Mouse (Mus musculus): ENCODE measurements around the gene Atf6b. TPM values are rescaled to one million over a fixed set of nuclear protein-coding genes. Genes with fewer than 3 reads are reported as not detected.

The Atf6b gene
- polyA plus RNA-seq, 2 experiments = 11.3 to 15.5 TPM

DNA sequence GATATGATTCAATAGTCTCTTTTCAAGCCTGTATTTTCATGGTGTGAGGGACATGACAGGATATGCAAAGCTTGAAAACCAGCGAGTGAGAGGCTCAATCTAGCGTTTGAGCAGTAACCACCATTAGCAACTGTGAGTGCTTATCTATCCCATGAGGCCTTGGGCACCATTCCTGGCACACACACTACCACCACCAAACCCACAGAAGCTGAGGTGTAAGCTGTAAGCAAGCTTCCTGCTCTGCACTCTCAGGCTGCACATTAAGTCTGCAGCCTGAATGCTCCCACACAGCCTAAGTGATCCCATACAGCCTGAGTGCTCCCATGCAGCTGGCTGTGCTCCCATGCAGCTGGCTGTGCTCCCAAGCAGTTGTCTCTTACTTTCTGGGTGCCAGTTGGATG is 53.7 kb downstream of the Atf6b start:
- Histone ChIP-seq H3K27me3 (ENCODE audit: control insufficient read depth, insufficient read depth, low read length) (no peaks in the 10 kb centered on the region), H3K27ac (no peak overlapping the region), H3K4me2 (ENCODE audit: low read depth) (no peak overlapping the region), H3K4me1 (replicated peaks; ENCODE audit: control insufficient read depth in 2 of 2, insufficient read depth in 2 of 2, low read length in 1 of 2) (no peaks in the 10 kb centered on the region), H3K9ac (replicated peaks) (no peak overlapping the region), H3K4me3 (ENCODE audit: insufficient read depth in 1 of 2, low read depth in 2 of 2, low read length in 2 of 2) (no peak overlapping the region), H3K9me3 (ENCODE audit: control insufficient read depth, low read length) (no peaks in the 10 kb centered on the region), H3K36me3 (replicated peaks; ENCODE audit: control insufficient read depth, insufficient read depth, low read depth) (no peaks in the 10 kb centered on the region)
- DNase-seq (ENCODE audit: low read depth in 3 of 3, low spot score in 3 of 3) (no peak), ATAC-seq (ENCODE audit: insufficient read depth) (no peak)
- 34% methylated on average over 2 of the region's 2 CpGs for WGBS (ENCODE audit: insufficient replicate concordance)
- TF ChIP-seq EP300 (IDR thresholded peaks at IDR 0.05; ENCODE audit: low read depth) (no peak), CTCF (IDR thresholded peaks at IDR 0.05; ENCODE audit: low read depth) (no peak)

Other genes with a start within 250 kb of the Atf6b start
- gene BC051142, start 248.3 kb upstream of the Atf6b start, polyA plus RNA-seq (2012; rRNA removed) = 0.03 and 0.17 TPM in 2 replicates
- gene BC051142, start 248.3 kb upstream of the Atf6b start, polyA plus RNA-seq (2014; fragmentation: Nextera tagmentation; extraction: Ambion mirVana) = 0.08 and 0.66 TPM in 2 replicates
- gene Btnl4, start 169.8 kb upstream of the Atf6b start, polyA plus RNA-seq (2012; rRNA removed) = not detected in 2 replicates
- gene Btnl4, start 169.8 kb upstream of the Atf6b start, polyA plus RNA-seq (2014; fragmentation: Nextera tagmentation; extraction: Ambion mirVana) = not detected in 2 replicates
- not detected in 2 replicates for gene Btnl6, start 129.8 kb upstream of the Atf6b start, polyA plus RNA-seq (2012; rRNA removed)
- not detected in 2 replicates for gene Btnl6, start 129.8 kb upstream of the Atf6b start, polyA plus RNA-seq (2014; fragmentation: Nextera tagmentation; extraction: Ambion mirVana)
- 0.99 and 1.6 TPM in 2 replicates for gene Notch4, start 82.9 kb upstream of the Atf6b start, polyA plus RNA-seq (2012; rRNA removed)
- gene Notch4, start 82.9 kb upstream of the Atf6b start, polyA plus RNA-seq (2014; fragmentation: Nextera tagmentation; extraction: Ambion mirVana) = 0.58 and 0.67 TPM in 2 replicates
- gene Gpsm3, start 57.3 kb upstream of the Atf6b start, polyA plus RNA-seq (2012; rRNA removed) = 2.9 and 4.2 TPM in 2 replicates
- gene Gpsm3, start 57.3 kb upstream of the Atf6b start, polyA plus RNA-seq (2014; fragmentation: Nextera tagmentation; extraction: Ambion mirVana) = 8.1 and 9.8 TPM in 2 replicates
- 21.1 and 22.7 TPM in 2 replicates for gene Pbx2, start 55.9 kb upstream of the Atf6b start, polyA plus RNA-seq (2012; rRNA removed)
- 2.7 and 3.3 TPM in 2 replicates for gene Pbx2, start 55.9 kb upstream of the Atf6b start, polyA plus RNA-seq (2014; fragmentation: Nextera tagmentation; extraction: Ambion mirVana)
- gene Ager, start 49.3 kb upstream of the Atf6b start, polyA plus RNA-seq (2012; rRNA removed) = 1.3 TPM in 2 replicates
- 0.41 and 0.53 TPM in 2 replicates for gene Ager, start 49.3 kb upstream of the Atf6b start, polyA plus RNA-seq (2014; fragmentation: Nextera tagmentation; extraction: Ambion mirVana)
- gene Rnf5, start 43.5 kb upstream of the Atf6b start, polyA plus RNA-seq (2012; rRNA removed) = 51.5 and 61.2 TPM in 2 replicates
- gene Rnf5, start 43.5 kb upstream of the Atf6b start, polyA plus RNA-seq (2014; fragmentation: Nextera tagmentation; extraction: Ambion mirVana) = 59.6 and 66.4 TPM in 2 replicates
- gene Agpat1, start 42.9 kb upstream of the Atf6b start, polyA plus RNA-seq (2012; rRNA removed) = 35.9 and 45.5 TPM in 2 replicates
- 19.0 and 21.4 TPM in 2 replicates for gene Agpat1, start 42.9 kb upstream of the Atf6b start, polyA plus RNA-seq (2014; fragmentation: Nextera tagmentation; extraction: Ambion mirVana)
- gene Egfl8, start 31.2 kb upstream of the Atf6b start, polyA plus RNA-seq (2012; rRNA removed) = 0.39 and 0.40 TPM in 2 replicates
- gene Egfl8, start 31.2 kb upstream of the Atf6b start, polyA plus RNA-seq (2014; fragmentation: Nextera tagmentation; extraction: Ambion mirVana) = 0.10 and 0.27 TPM in 2 replicates
- gene Ppt2, start 18.6 kb upstream of the Atf6b start, polyA plus RNA-seq (2012; rRNA removed) = 10.4 and 11.6 TPM in 2 replicates
- 10.5 and 12.9 TPM in 2 replicates for gene Ppt2, start 18.6 kb upstream of the Atf6b start, polyA plus RNA-seq (2014; fragmentation: Nextera tagmentation; extraction: Ambion mirVana)
- 0.04 and 0.11 TPM in 2 replicates for gene Prrt1, start 17.6 kb upstream of the Atf6b start, polyA plus RNA-seq (2012; rRNA removed)
- gene Prrt1, start 17.6 kb upstream of the Atf6b start, polyA plus RNA-seq (2014; fragmentation: Nextera tagmentation; extraction: Ambion mirVana) = not detected in 2 replicates
- gene Fkbpl, start 2.4 kb upstream of the Atf6b start, polyA plus RNA-seq (2012; rRNA removed) = 0.47 and 1.6 TPM in 2 replicates
- 2.9 and 3.2 TPM in 2 replicates for gene Fkbpl, start 2.4 kb upstream of the Atf6b start, polyA plus RNA-seq (2014; fragmentation: Nextera tagmentation; extraction: Ambion mirVana)
- gene Tnxb, start 23.4 kb downstream of the Atf6b start, polyA plus RNA-seq (2012; rRNA removed) = 0.17 and 0.21 TPM in 2 replicates
- 0.10 and 0.13 TPM in 2 replicates for gene Tnxb, start 23.4 kb downstream of the Atf6b start, polyA plus RNA-seq (2014; fragmentation: Nextera tagmentation; extraction: Ambion mirVana)
- gene C4b, start 96.7 kb downstream of the Atf6b start, polyA plus RNA-seq (2012; rRNA removed) = 2.6 and 2.9 TPM in 2 replicates
- gene C4b, start 96.7 kb downstream of the Atf6b start, polyA plus RNA-seq (2014; fragmentation: Nextera tagmentation; extraction: Ambion mirVana) = 3.4 and 4.8 TPM in 2 replicates
- gene Cyp21a1, start 157.4 kb downstream of the Atf6b start, polyA plus RNA-seq (2012; rRNA removed) = 0.02 TPM in 1 of 2 replicates, not detected in the other
- gene Cyp21a1, start 157.4 kb downstream of the Atf6b start, polyA plus RNA-seq (2014; fragmentation: Nextera tagmentation; extraction: Ambion mirVana) = not detected in 2 replicates
- gene Stk19, start 189.8 kb downstream of the Atf6b start, polyA plus RNA-seq (2012; rRNA removed) = 12.8 and 14.8 TPM in 2 replicates
- 10.6 and 13.3 TPM in 2 replicates for gene Stk19, start 189.8 kb downstream of the Atf6b start, polyA plus RNA-seq (2014; fragmentation: Nextera tagmentation; extraction: Ambion mirVana)
- 27.7 and 30.6 TPM in 2 replicates for gene Dxo, start 189.9 kb downstream of the Atf6b start, polyA plus RNA-seq (2012; rRNA removed)
- 24.0 and 28.1 TPM in 2 replicates for gene Dxo, start 189.9 kb downstream of the Atf6b start, polyA plus RNA-seq (2014; fragmentation: Nextera tagmentation; extraction: Ambion mirVana)
- gene Skiv2l, start 203.1 kb downstream of the Atf6b start, polyA plus RNA-seq (2012; rRNA removed) = 21.4 and 22.3 TPM in 2 replicates
- 15.0 and 20.2 TPM in 2 replicates for gene Skiv2l, start 203.1 kb downstream of the Atf6b start, polyA plus RNA-seq (2014; fragmentation: Nextera tagmentation; extraction: Ambion mirVana)
- 26.9 and 37.5 TPM in 2 replicates for gene Nelfe, start 203.2 kb downstream of the Atf6b start, polyA plus RNA-seq (2012; rRNA removed)
- 42.7 and 49.2 TPM in 2 replicates for gene Nelfe, start 203.2 kb downstream of the Atf6b start, polyA plus RNA-seq (2014; fragmentation: Nextera tagmentation; extraction: Ambion mirVana)
- gene Cfb, start 215.4 kb downstream of the Atf6b start, polyA plus RNA-seq (2012; rRNA removed) = 103 and 159 TPM in 2 replicates
- 138 and 146 TPM in 2 replicates for gene Cfb, start 215.4 kb downstream of the Atf6b start, polyA plus RNA-seq (2014; fragmentation: Nextera tagmentation; extraction: Ambion mirVana)
- 5.1 and 6.2 TPM in 2 replicates for gene Zbtb12, start 232.3 kb downstream of the Atf6b start, polyA plus RNA-seq (2012; rRNA removed)
- 0.10 and 0.14 TPM in 2 replicates for gene Zbtb12, start 232.3 kb downstream of the Atf6b start, polyA plus RNA-seq (2014; fragmentation: Nextera tagmentation; extraction: Ambion mirVana)
- gene Gm20547, start 234.9 kb downstream of the Atf6b start, polyA plus RNA-seq (2012; rRNA removed) = 0.02 TPM in 2 replicates
- not detected in 2 replicates for gene Gm20547, start 234.9 kb downstream of the Atf6b start, polyA plus RNA-seq (2014; fragmentation: Nextera tagmentation; extraction: Ambion mirVana)

All from liver, embryonic 14.5 days (tissue).